In the genomic region with DNA sequence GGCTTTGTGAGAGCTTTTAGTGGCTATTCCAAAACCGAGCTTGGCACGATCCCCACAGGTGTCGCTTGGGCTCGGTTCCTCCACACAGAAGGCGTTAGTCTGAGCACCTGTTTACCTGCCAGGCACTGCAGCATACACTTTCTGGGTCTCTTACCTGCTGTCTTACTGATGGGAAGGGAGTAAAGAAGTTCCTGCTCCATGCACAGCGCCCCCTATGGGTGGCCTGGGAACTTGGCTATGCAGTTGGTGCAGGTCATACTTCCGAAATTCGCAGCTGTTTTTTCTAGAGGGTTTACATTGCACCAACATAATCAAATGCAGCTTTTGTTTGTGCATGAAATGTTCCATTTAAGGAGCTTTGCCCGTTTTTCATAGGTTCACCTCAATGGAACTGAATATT, we compare ENCODE assay signal across 9 mouse cellular contexts. TPM values are rescaled to one million over a fixed set of nuclear protein-coding genes. Genes with fewer than 3 reads are reported as not detected.
A peak's percentile ranks its signal among the peaks of the same experiment; 100 is the strongest.
DNase-seq lines count a peak whose midpoint lies in the region; ATAC-seq and TF ChIP-seq lines count a peak whose summit lies in the region.
"Had no signal": no experiment of that assay in that cellular context is flagged by ENCODE, and none has a peak within 500 bp of the region (broad histone marks: within the 10 kb centered on the region; RNA-seq: fewer than 3 reads in every experiment).

No protein-coding gene starts in this region.

- no peak for DNase-seq in layer of hippocampus, adult 2 months (ENCODE audit: low spot score in 2 of 2)
- DNase-seq in layer of hippocampus, postnatal 36 days: no peak
- DNase-seq in ES-CJ7 (ENCODE audit: low read depth, low spot score) (peak; percentile 79), WW6 (ENCODE audit: low read depth, low spot score) (peak; percentile 52)
- DNase-seq in retina, postnatal 1 day: peak; percentile 34
- no peak for DNase-seq in urinary bladder, postnatal 14 days (ENCODE audit: low spot score)
- DNase-seq: cerebellum, adult 9-10 months; kidney, postnatal 14 days had no signal

- TF ChIP-seq CTCF in layer of hippocampus, adult 2 months (conservative IDR thresholded peaks at IDR 0.05): peak; percentile 75

- no peak overlapping the region for H3K9ac ChIP-seq in heart, embryonic 11.5 days (ENCODE audit: low read depth, low read length)

- H3K27ac ChIP-seq in layer of hippocampus, adult 2 months: no peak overlapping the region
- H3K27ac ChIP-seq in heart, embryonic 11.5 days (ENCODE audit: low read depth, low read length): no peak overlapping the region

- H3K4me3 ChIP-seq in layer of hippocampus, adult 2 months: no peak overlapping the region
- no peak overlapping the region for H3K4me3 ChIP-seq in heart, embryonic 11.5 days (ENCODE audit: low read depth, low read length)

- no peak for ATAC-seq in heart, embryonic 11.5 days (replicated peaks; ENCODE audit: insufficient number of reproducible peaks, low FRiP score, low TSS enrichment)

- no peaks in the 10 kb centered on the region for H3K9me3 ChIP-seq in heart, embryonic 11.5 days (replicated peaks; ENCODE audit: control insufficient read depth, low read length)

- no peaks in the 10 kb centered on the region for H3K27me3 ChIP-seq in heart, embryonic 11.5 days (ENCODE audit: control insufficient read depth, insufficient read depth, low read length)

- no peak overlapping the region for H3K4me2 ChIP-seq in heart, embryonic 11.5 days

- H3K36me3 ChIP-seq in heart, embryonic 11.5 days (ENCODE audit: control insufficient read depth, insufficient read depth, low read length): no peaks in the 10 kb centered on the region

- H3K4me1 ChIP-seq in heart, embryonic 11.5 days (ENCODE audit: control insufficient read depth, insufficient read depth, low read length): no peaks in the 10 kb centered on the region

- WGBS in heart, embryonic 11.5 days (ENCODE audit: insufficient replicate concordance): 48% methylated on average over 9 of the region's 9 CpGs

RNA-seq across cellular contexts. Expression of a gene that starts 2.1 kb away (rescaled TPM):
- not detected for total RNA-seq in layer of hippocampus, adult 2 months (2021)
- total RNA-seq in layer of hippocampus, postnatal 36 days (2021): under 1 TPM in 1 of 2 experiments, not detected in 1; 0.28 TPM
- polyA plus RNA-seq in heart, embryonic 11.5 days (2014; fragmentation: Nextera tagmentation; extraction: Ambion mirVana): not detected in 2 replicates

RNA-seq across cellular contexts. Expression of a gene that starts 3.9 kb away (rescaled TPM):
- 10 to 100 TPM; 26.5 to 27.1 TPM for total RNA-seq in layer of hippocampus, adult 2 months (2021)
- total RNA-seq in layer of hippocampus, postnatal 36 days (2021): 10 to 100 TPM; 24.5 to 26.2 TPM
- 17.3 and 18.7 TPM in 2 replicates for polyA plus RNA-seq in heart, embryonic 11.5 days (2014; fragmentation: Nextera tagmentation; extraction: Ambion mirVana)

RNA-seq across cellular contexts. Expression of a gene that starts 26.3 kb away (rescaled TPM):
- 10 to 100 TPM; 11.8 to 13.0 TPM for total RNA-seq in layer of hippocampus, adult 2 months (2021)
- total RNA-seq in layer of hippocampus, postnatal 36 days (2021): 10 to 100 TPM; 13.0 to 13.1 TPM
- 11.1 and 14.3 TPM in 2 replicates for polyA plus RNA-seq in heart, embryonic 11.5 days (2014; fragmentation: Nextera tagmentation; extraction: Ambion mirVana)

RNA-seq across cellular contexts. Expression of a gene that starts 26.4 kb away (rescaled TPM):
- total RNA-seq in layer of hippocampus, adult 2 months (2021): 10 to 100 TPM; 46.4 to 47.8 TPM
- total RNA-seq in layer of hippocampus, postnatal 36 days (2021): 10 to 100 TPM; 48.4 to 50.1 TPM
- 11.2 and 12.4 TPM in 2 replicates for polyA plus RNA-seq in heart, embryonic 11.5 days (2014; fragmentation: Nextera tagmentation; extraction: Ambion mirVana)

RNA-seq across cellular contexts. Expression of a gene that starts 58.7 kb away (rescaled TPM):
- total RNA-seq in layer of hippocampus, adult 2 months (2021): 10 to 100 TPM; 47.7 to 50.4 TPM
- 10 to 100 TPM; 46.9 to 50.7 TPM for total RNA-seq in layer of hippocampus, postnatal 36 days (2021)
- polyA plus RNA-seq in heart, embryonic 11.5 days (2014; fragmentation: Nextera tagmentation; extraction: Ambion mirVana): 21.0 and 22.2 TPM in 2 replicates

Comparison
In these comparisons a context has a peak if more than half of its experiments do, and no peak if none do; other contexts are left out.
1. DNase-seq: peak in ES-CJ7 (single experiment), WW6 (single experiment) and retina, postnatal 1 day (single experiment); none in layer of hippocampus, adult 2 months (0 of 2), layer of hippocampus, postnatal 36 days (0 of 2) and urinary bladder, postnatal 14 days (single experiment).